Mouse (Mus musculus) monocyte, adult 2 months (primary cell): Measurements from ENCODE around the gene Pold2.

Source experiments
- DNase-seq, 2 experiments: peaks; one replicate each; pipeline ENCODE4 v3.0.0; 2022; ENCODE audit warnings: low spot score in 2 of 2, low read depth in 1 of 2

Gene Pold2

DNA sequence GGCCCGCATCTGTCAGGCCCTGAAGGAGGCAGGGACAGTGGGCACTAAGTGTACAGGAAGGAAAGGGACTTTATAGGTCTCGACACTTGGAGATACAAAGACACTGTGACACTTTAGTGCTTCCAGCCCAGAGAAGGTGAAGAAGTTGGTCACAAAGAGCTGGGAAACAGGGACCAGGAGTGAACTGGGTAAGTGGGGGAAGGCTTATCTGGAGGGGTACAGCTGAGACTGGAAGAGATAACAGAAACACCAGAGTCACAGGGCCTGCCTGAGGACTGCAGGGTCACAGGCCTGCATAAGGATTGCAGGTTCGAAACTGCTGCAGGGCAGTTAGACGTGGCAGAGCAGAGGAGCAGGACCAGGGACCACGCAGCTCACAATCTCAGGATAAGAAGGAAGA is 50.2 kb downstream of the Pold2 start:
- DNase-seq: no peak

DNA sequence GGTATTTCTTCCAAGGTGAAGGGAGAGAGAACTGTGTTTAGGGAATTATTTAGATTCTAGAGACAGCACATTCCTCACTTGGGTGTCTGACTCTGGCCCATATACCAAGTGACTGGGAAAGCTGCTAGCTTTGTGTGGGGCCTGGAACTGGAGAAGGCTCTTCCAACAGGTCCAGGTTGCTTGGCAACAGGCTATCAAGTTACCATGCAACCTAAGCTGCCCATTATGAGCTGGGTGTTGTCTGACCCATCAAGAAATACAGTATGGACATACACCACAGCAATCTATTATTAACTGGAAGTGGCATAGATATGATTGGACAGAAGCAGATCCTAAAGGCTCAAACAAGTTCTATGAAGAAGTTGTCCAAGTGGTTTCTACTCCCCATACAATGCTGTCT is 52.7 kb downstream of the Pold2 start:
- no peak for DNase-seq
